Mouse (Mus musculus) heart, embryonic 15.5 days (tissue): ENCODE results near the gene Epha6. TPM values are rescaled to one million over a fixed set of nuclear protein-coding genes. Genes with fewer than 3 reads are reported as not detected.
A peak's percentile ranks its signal among the peaks of the same experiment; 100 is the strongest.

Experiments used
- ATAC-seq: fragments of 200-750 bp; cut with Nextera tagmentation; replicated peaks from 2 replicates; pipeline ENCODE4 v1.8.0; 2017; ENCODE audit warnings: low read depth, moderate TSS enrichment; ENCODE audit not compliant: insufficient number of reproducible peaks, insufficient read depth, low FRiP score
- H3K27ac ChIP-seq: fragments of 300-500 bp; sonication (generic); 2 replicates; pipeline ENCODE4 v1.5.1; 2015; ENCODE audit warnings: mild to moderate bottlenecking, inconsistent platforms
- H3K27me3 ChIP-seq: fragments of 300-500 bp; sonication (generic); 2 replicates; pipeline ENCODE4 v1.6.1; 2015; ENCODE audit warnings: inconsistent platforms
- H3K36me3 ChIP-seq: fragments of 300-500 bp; sonication (generic); 2 replicates; pipeline ENCODE4 v1.6.1; 2015; ENCODE audit warnings: mild to moderate bottlenecking, inconsistent platforms
- H3K4me1 ChIP-seq: fragments of 300-500 bp; sonication (generic); replicated peaks from 2 replicates; pipeline ENCODE4 v1.6.1; 2015; ENCODE audit warnings: inconsistent platforms
- H3K4me2 ChIP-seq: fragments of 300-500 bp; sonication (generic); 2 replicates; pipeline ENCODE4 v1.6.1; 2015; ENCODE audit warnings: inconsistent platforms, mild to moderate bottlenecking, moderate library complexity
- H3K4me3 ChIP-seq: fragments of 300-500 bp; sonication (generic); 2 replicates; pipeline ENCODE4 v1.5.1; 2015; ENCODE audit warnings: mild to moderate bottlenecking, inconsistent platforms
- H3K9ac ChIP-seq: fragments of 300-500 bp; sonication (generic); 2 replicates; pipeline ENCODE4 v1.6.1; 2015; ENCODE audit warnings: mild to moderate bottlenecking, inconsistent platforms
- H3K9me3 ChIP-seq: fragments of 300-500 bp; sonication (generic); replicated peaks from 2 replicates; pipeline ENCODE4 v1.6.1; 2016; ENCODE audit warnings: inconsistent platforms
- WGBS: fragments of 180-500 bp; shearing (Covaris S2); methylation state at CpG from one replicate; pipeline ENCODE4 v1.1.7; 2015; ENCODE audit warnings: mixed read lengths; 5-methylcytosine and 5-hydroxymethylcytosine counted together
- polyA plus RNA-seq: library from polyadenylated mRNA; unstranded; fragments of >200 nt; fragmentation: Nextera tagmentation; extraction: Ambion mirVana; gene quantifications from 2 replicates; pipeline ENCODE4 v1.2.1, GENCODE M21; 2015

Epha6 gene
- polyA plus RNA-seq: not detected in 2 replicates

DNA sequence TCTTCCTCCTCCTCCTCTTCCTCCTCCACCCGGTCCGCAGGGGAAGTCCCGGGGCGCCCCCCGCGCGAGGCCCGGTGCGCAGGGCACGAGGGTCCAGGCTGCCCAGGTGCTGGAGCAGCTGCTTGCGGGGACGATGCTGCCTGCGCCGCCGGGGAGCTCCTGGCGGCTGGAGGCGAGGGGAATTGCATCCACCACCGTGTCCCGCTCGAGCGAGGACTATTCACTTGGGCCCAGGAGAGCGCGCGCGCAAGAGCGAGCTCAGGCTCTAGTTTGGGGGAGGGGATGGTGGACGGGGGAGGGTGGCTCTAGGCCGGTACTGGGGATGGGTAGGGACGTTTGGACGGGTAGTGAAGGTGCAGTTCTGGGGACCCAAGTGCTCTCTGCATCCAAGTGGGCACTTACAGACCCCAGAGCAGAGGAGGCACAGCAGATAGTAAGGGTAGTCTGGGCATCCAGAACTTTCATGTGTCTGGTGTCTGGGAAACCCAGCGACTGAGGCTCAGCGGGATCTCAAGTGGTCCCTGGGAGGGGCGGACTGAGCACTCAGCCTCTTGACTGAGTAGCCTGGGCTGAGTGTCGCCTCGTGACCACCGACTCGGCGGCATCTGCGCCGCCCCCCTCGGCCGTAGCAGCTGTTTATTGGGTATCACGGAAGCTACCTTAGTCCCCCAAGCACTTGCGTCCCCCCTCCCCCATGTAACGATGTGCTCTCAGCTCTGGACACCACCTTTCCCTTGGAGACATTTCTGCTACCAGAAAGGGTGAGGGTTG lies at the start of gene Epha6:
Gene Epha6, minus strand, starts transcription at position 471 of the 771 bp plus-strand sequence.
- H3K27ac ChIP-seq: no peak within 1 kb of the TSS
- peaks cover 20% of the 10 kb centered on the region for H3K4me1 ChIP-seq
- WGBS: under 1% methylated on average over 45 of the region's 45 CpGs
- peak within 1 kb of the TSS; percentile 78 for H3K4me2 ChIP-seq
- no peaks in the 10 kb centered on the region for H3K36me3 ChIP-seq
- peaks cover 33% of the 10 kb centered on the region for H3K27me3 ChIP-seq
- peak within 1 kb of the TSS; percentile 41 for H3K4me3 ChIP-seq
- peak; percentile 35; the same call in 1 of the 2 replicates for ATAC-seq
- H3K9me3 ChIP-seq: no peaks in the 10 kb centered on the region
- H3K9ac ChIP-seq: no peak within 1 kb of the TSS

DNA sequence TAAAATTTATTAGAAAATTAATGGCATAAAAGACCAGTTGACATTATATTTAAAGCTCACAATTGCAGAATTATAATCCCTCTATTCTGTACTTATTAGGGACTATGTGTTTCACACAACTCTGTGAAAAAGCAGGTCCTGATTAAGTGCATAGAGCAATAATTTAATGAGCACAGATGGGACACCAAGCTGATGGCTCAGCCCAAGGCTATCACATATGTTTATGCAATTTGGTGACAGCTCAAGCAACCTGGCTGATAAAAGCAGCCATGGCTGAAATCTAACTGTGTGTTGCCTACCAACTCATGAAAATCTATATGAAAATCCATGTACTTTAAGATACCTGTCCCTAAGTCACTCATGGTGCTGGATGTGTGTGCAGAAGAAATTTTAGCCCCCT lies 46.4 kb upstream of the Epha6 start:
- Histone ChIP-seq H3K4me3 (no peak overlapping the region), H3K9ac (no peak overlapping the region), H3K27me3 (no peaks in the 10 kb centered on the region), H3K4me2 (no peak overlapping the region), H3K9me3 (no peaks in the 10 kb centered on the region), H3K4me1 (no peaks in the 10 kb centered on the region), H3K36me3 (no peaks in the 10 kb centered on the region), H3K27ac (no peak overlapping the region)
- ATAC-seq: no peak

DNA sequence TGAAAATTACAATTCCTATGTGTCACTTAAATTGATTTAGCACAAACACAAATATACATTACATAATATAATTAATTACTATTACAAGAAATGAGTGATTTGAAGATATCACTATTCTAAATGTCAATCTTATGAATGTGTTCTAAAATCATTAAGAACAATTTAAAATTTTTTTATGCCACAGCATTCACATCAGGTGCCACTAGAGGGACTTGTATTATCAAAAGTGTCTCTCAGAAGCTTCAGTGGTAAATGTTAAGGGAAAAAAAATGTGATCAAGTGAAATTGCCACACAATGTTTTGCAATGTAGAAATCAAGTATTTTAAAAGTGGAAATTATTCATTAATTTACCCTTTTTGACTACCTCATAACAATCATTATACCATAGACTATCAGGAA lies 22.8 kb upstream of the Epha6 start:
- ATAC-seq: no peak
- Histone ChIP-seq H3K4me3 (no peak overlapping the region), H3K27ac (no peak overlapping the region), H3K4me2 (no peak overlapping the region), H3K27me3 (no peaks in the 10 kb centered on the region), H3K9ac (no peak overlapping the region), H3K4me1 (no peaks in the 10 kb centered on the region), H3K9me3 (no peaks in the 10 kb centered on the region), H3K36me3 (no peaks in the 10 kb centered on the region)

- Histone ChIP-seq H3K36me3 (no peaks in the 10 kb centered on the region), H3K4me2 (peak overlapping the region; percentile 78), H3K4me3 (peak overlapping the region; percentile 41), H3K27ac (no peak overlapping the region), H3K27me3 (peaks cover 33% of the 10 kb centered on the region), H3K9ac (no peak overlapping the region), H3K4me1 (peaks cover 20% of the 10 kb centered on the region), H3K9me3 (no peaks in the 10 kb centered on the region)
- WGBS: under 1% methylated on average over 38 of the region's 38 CpGs
- ATAC-seq: peak; percentile 62; the same call in 1 of the 2 replicates
These were observed 677 bp upstream of the Epha6 start for GRCm38 (mm10) chr16:60605832-60606583.

DNA sequence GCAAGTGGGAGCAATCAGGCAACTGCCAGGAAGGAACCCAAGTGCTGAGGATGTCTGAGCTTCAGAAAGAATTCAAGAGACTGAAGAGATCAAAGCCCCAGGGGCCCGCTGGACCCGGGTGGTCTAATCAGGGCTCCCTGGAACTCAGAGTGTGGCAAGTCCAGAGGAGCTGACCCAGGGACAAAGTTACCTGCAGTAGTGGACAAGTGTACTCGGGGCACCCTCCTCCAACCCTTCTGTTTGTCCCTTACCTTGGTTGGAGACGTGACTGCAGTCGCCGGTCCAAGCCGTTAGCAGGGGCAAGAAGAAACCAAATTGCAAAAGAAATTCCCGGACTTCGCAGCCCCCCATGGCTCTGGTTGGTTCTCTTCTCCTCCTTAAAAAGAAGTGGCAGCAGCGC lies 718 bp downstream of the Epha6 start:
- H3K9me3 ChIP-seq: no peaks in the 10 kb centered on the region
- H3K4me1 ChIP-seq: peaks cover 20% of the 10 kb centered on the region
- WGBS: 2% methylated on average over 10 of the region's 10 CpGs
- no peaks in the 10 kb centered on the region for H3K36me3 ChIP-seq
- no peak overlapping the region for H3K9ac ChIP-seq
- H3K4me2 ChIP-seq: peak overlapping the region; percentile 78
- ATAC-seq: no peak
- H3K27ac ChIP-seq: no peak overlapping the region
- H3K27me3 ChIP-seq: peaks cover 33% of the 10 kb centered on the region
- peak overlapping the region; percentile 41 for H3K4me3 ChIP-seq

- Histone ChIP-seq H3K9ac (no peak overlapping the region), H3K4me2 (no peak overlapping the region), H3K4me1 (no peaks in the 10 kb centered on the region), H3K36me3 (no peaks in the 10 kb centered on the region), H3K27ac (no peak overlapping the region), H3K9me3 (no peaks in the 10 kb centered on the region), H3K4me3 (no peak overlapping the region), H3K27me3 (no peaks in the 10 kb centered on the region)
- WGBS: 71% methylated on average over 3 of the region's 3 CpGs
- ATAC-seq: no peak
These were observed 20.0 kb downstream of the Epha6 start for GRCm38 (mm10) chr16:60585322-60585721.

- Histone ChIP-seq H3K9me3 (no peaks in the 10 kb centered on the region), H3K4me2 (no peak overlapping the region), H3K4me3 (no peak overlapping the region), H3K27me3 (no peaks in the 10 kb centered on the region), H3K36me3 (no peaks in the 10 kb centered on the region), H3K27ac (no peak overlapping the region), H3K4me1 (no peaks in the 10 kb centered on the region), H3K9ac (no peak overlapping the region)
- no peak for ATAC-seq
- WGBS: 77% methylated on average over 7 of the region's 7 CpGs
These were observed 20.6 kb downstream of the Epha6 start for GRCm38 (mm10) chr16:60584695-60585094.

DNA sequence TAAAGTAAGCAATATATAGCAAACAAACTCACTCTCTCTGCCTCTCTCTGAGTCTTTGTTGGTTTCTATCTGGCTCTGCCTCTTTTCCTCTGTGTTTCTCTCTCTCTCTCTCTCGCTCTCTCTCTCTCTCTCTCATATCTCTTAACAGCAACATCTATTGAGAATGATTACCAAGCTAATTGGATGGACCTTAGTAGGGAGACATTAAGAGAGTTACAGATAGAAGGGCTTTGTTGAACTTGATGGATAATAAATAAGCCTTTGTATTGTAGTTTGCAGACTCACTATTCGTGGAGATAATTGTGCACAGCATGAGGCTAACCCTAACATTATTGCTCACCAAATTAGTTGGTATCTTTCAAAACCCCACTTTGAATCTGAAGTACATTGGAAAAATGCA lies 34.8 kb downstream of the Epha6 start:
- Histone ChIP-seq H3K9me3 (no peaks in the 10 kb centered on the region), H3K9ac (no peak overlapping the region), H3K27me3 (no peaks in the 10 kb centered on the region), H3K4me2 (no peak overlapping the region), H3K4me1 (no peaks in the 10 kb centered on the region), H3K36me3 (no peaks in the 10 kb centered on the region), H3K4me3 (no peak overlapping the region), H3K27ac (no peak overlapping the region)
- WGBS: 72% methylated on average over 2 of the region's 2 CpGs
- ATAC-seq: no peak

DNA sequence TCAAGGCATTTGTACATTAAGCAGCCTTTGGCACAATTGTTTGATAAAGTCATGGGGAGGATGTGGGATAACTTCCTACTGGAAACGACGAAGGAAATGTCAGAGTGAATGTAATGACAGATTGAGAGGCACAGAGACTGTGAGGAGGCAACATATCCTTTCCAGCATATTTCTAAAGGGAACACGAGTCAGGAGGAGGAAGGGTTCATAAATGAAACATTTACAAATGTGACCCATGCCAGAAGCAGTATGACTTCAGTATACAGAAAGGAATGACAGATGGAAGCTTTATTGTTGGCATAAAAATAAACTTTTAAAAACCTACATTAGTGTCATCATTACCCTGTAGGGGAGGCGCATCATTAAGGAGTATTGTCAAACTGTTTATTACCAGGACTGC lies 60.9 kb downstream of the Epha6 start:
- Histone ChIP-seq H3K4me2 (no peak overlapping the region), H3K9me3 (no peaks in the 10 kb centered on the region), H3K27ac (no peak overlapping the region), H3K9ac (no peak overlapping the region), H3K36me3 (no peaks in the 10 kb centered on the region), H3K4me3 (no peak overlapping the region), H3K4me1 (no peaks in the 10 kb centered on the region), H3K27me3 (no peaks in the 10 kb centered on the region)
- ATAC-seq: no peak
- WGBS: 46% methylated on average over 4 of the region's 4 CpGs

DNA sequence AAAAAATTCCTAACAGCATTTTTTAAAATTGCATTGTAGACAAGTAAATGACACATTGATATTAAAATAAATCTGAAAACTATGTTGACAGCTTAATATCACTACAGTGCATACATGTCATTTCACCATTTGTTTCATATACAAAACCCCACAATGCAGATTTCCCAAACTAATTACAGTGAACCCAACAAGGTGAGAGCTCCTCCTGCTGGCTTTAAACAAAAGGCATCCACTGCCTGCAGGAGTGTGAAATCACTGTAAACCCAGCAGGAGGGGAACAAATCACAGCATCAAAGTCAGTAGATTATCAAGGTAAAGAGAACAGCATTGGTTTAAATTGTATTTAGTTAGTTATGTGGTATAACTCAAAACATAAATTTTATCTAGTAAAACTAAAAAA lies 67.1 kb downstream of the Epha6 start:
- Histone ChIP-seq H3K27ac (no peak overlapping the region), H3K4me1 (no peaks in the 10 kb centered on the region), H3K4me3 (no peak overlapping the region), H3K36me3 (no peaks in the 10 kb centered on the region), H3K27me3 (no peaks in the 10 kb centered on the region), H3K4me2 (no peak overlapping the region), H3K9me3 (no peaks in the 10 kb centered on the region), H3K9ac (no peak overlapping the region)
- no peak for ATAC-seq

GRCm38 (mm10) chr16:60509707-60510106 lies 95.6 kb downstream of the Epha6 start:
- 69% methylated on average over 3 of the region's 3 CpGs for WGBS
- H3K4me3 ChIP-seq: no peak overlapping the region
- no peaks in the 10 kb centered on the region for H3K4me1 ChIP-seq

GRCm38 (mm10) chr16:60499567-60499966 lies 105.8 kb downstream of the Epha6 start:
- WGBS: 84% methylated on average over 1 of the region's 1 CpGs
- Histone ChIP-seq H3K4me1 (no peaks in the 10 kb centered on the region), H3K27me3 (no peaks in the 10 kb centered on the region), H3K36me3 (no peaks in the 10 kb centered on the region), H3K9ac (no peak overlapping the region), H3K4me2 (no peak overlapping the region), H3K9me3 (no peaks in the 10 kb centered on the region), H3K4me3 (no peak overlapping the region), H3K27ac (no peak overlapping the region)
- ATAC-seq: no peak

More at GRCm38 (mm10) chr16:60509707-60510106, 95.6 kb downstream of the Epha6 start:
- Histone ChIP-seq H3K36me3 (no peaks in the 10 kb centered on the region), H3K9ac (no peak overlapping the region), H3K27me3 (no peaks in the 10 kb centered on the region), H3K9me3 (no peaks in the 10 kb centered on the region), H3K4me2 (no peak overlapping the region), H3K27ac (no peak overlapping the region)
- ATAC-seq: no peak
